Mouse (Mus musculus) hindbrain, embryonic 11.5 days (tissue): ENCODE data around the gene Mrpl37. TPM values are rescaled to one million over a fixed set of nuclear protein-coding genes. Genes with fewer than 3 reads are reported as not detected.

Experiments used
- ATAC-seq: fragments of 200-750 bp; cut with Nextera tagmentation; 2 replicates; pipeline ENCODE4 v1.8.0; 2017; ENCODE audit warnings: mild to moderate bottlenecking, moderate TSS enrichment, moderate library complexity; ENCODE audit not compliant: low FRiP score
- DNase-seq: peaks from one replicate; pipeline ENCODE4 v3.0.0-alpha.2; 2015; ENCODE audit warnings: low spot score
- H3K27ac ChIP-seq: fragments of 300-500 bp; sonication (generic); 2 replicates; pipeline ENCODE4 v1.5.1; 2014; ENCODE audit warnings: mild to moderate bottlenecking, low read depth, low read length
- H3K27me3 ChIP-seq: fragments of 300-500 bp; sonication (generic); 2 replicates; pipeline ENCODE4 v1.6.1; 2014; ENCODE audit warnings: mild to moderate bottlenecking, low read length, moderate library complexity, mixed read lengths; ENCODE audit not compliant: control insufficient read depth, insufficient read depth
- H3K36me3 ChIP-seq: fragments of 300-500 bp; sonication (generic); 2 replicates; pipeline ENCODE4 v1.6.1; 2014; ENCODE audit warnings: mild to moderate bottlenecking, low read length, moderate library complexity, mixed read lengths; ENCODE audit not compliant: control insufficient read depth, insufficient read depth
- H3K4me1 ChIP-seq: fragments of 300-500 bp; sonication (generic); replicated peaks from 2 replicates; pipeline ENCODE4 v1.6.1; 2014; ENCODE audit warnings: low read length, mixed read lengths; ENCODE audit not compliant: control insufficient read depth, insufficient read depth
- H3K4me2 ChIP-seq: fragments of 300-500 bp; sonication (generic); replicated peaks from 2 replicates; pipeline ENCODE4 v1.6.1; 2014; ENCODE audit warnings: mild to moderate bottlenecking, low read depth, low read length
- H3K4me3 ChIP-seq: fragments of 300-500 bp; sonication (generic); 2 replicates; pipeline ENCODE4 v1.5.1; 2014; ENCODE audit warnings: low read depth, low read length
- H3K9ac ChIP-seq: fragments of 300-500 bp; sonication (generic); 2 replicates; pipeline ENCODE4 v1.6.1; 2014; ENCODE audit warnings: low read depth, low read length
- H3K9me3 ChIP-seq: fragments of 300-500 bp; sonication (generic); 2 replicates; pipeline ENCODE4 v1.6.1; 2016; ENCODE audit warnings: low read length; ENCODE audit not compliant: control insufficient read depth
- WGBS: fragments of 180-500 bp; shearing (Covaris S2); extraction: QIAGEN DNeasy Blood & Tissue Kit; methylation state at CpG from one replicate; pipeline ENCODE4 v1.1.7; 2014; 5-methylcytosine and 5-hydroxymethylcytosine counted together
- polyA plus RNA-seq: library from polyadenylated mRNA; unstranded; fragments of >200 nt; fragmentation: Nextera tagmentation; extraction: Ambion mirVana; gene quantifications from 2 replicates; pipeline ENCODE4 v1.2.1, GENCODE M21; 2014

Mrpl37 gene
- polyA plus RNA-seq, 1 experiment from 2014 or later = 107 TPM

DNA sequence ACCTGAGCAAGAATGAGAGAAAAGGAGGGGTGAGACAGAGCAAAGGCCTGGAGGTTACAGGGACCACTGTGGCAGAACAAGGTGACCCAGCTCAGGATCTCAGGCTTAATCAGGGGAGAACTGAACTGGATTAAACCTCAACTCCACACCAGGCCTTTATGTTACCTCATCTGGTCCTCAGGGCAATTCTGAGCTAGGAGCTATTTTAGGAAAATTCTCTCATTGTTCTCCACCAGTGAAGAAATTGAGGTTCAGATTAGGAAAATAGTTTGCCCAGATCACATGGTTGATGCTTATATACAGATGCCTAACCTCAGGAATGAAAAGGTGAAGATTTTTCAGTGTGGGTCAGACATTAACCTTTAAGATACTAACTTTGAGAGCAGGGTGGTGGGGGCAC is 13.0 kb upstream of the Mrpl37 start:
- no peak overlapping the region for H3K27ac ChIP-seq
- H3K4me1 ChIP-seq = peaks cover 8% of the 10 kb centered on the region; the same call in 1 of the 2 replicates
- no peak overlapping the region for H3K4me2 ChIP-seq
- no peak overlapping the region for H3K4me3 ChIP-seq
- no peaks in the 10 kb centered on the region for H3K27me3 ChIP-seq
- DNase-seq (no peak), ATAC-seq (no peak)
- no peaks in the 10 kb centered on the region for H3K36me3 ChIP-seq
- H3K9me3 ChIP-seq = no peaks in the 10 kb centered on the region
- H3K9ac ChIP-seq = no peak overlapping the region

DNA sequence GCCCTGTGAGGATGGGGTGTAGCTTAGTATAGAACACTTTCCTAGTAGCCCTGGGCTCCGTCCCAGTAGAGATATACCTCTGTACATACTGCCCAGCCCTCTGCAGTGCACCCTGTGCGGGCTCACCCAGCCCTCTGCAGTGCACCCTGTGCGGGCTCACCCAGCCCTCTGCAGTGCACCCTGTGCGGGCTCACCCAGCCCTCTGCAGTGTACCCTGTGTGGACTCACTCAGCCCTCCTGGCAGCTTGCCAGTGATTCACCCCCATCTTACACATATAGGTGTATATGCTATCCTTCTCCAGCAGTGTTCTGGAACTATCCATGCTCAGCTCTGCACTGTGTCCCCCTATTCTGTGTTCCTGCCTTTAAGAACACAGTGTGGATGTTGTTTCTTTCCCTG is 12.2 kb upstream of the Mrpl37 start:
- Histone ChIP-seq H3K36me3 (no peaks in the 10 kb centered on the region), H3K9me3 (no peaks in the 10 kb centered on the region), H3K27ac (no peak overlapping the region), H3K27me3 (no peaks in the 10 kb centered on the region), H3K4me1 (peaks cover under 1% of the 10 kb centered on the region; the same call in 1 of the 2 replicates), H3K9ac (no peak overlapping the region), H3K4me3 (no peak overlapping the region), H3K4me2 (no peak overlapping the region)
- 84% methylated on average over 4 of the region's 4 CpGs for WGBS
- ATAC-seq (no peak), DNase-seq (no peak)

DNA sequence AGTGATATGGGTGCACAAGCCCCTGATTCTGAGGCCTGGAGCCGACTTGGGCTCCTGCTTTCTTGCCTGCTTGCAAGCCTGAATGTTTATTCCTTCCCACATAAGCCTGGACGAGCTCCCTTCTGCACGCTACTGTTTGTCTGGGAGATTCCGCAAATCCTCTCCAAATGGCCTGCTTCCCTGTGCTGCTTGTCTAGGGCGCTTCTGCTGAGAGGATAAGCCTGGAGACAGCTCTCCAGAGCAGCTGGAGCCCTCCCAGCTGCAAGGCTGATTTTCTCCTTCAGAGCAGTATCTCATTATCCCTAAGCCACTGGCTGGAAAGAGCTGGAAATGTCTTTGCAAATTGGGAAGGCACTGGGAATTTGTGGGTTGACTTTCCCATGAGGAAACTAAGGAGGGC is 8.8 kb upstream of the Mrpl37 start:
- Histone ChIP-seq H3K4me3 (no peak overlapping the region), H3K4me2 (no peak overlapping the region), H3K4me1 (no peaks in the 10 kb centered on the region), H3K27ac (no peak overlapping the region), H3K9ac (no peak overlapping the region), H3K36me3 (no peaks in the 10 kb centered on the region), H3K27me3 (no peaks in the 10 kb centered on the region), H3K9me3 (no peaks in the 10 kb centered on the region)
- 80% methylated on average over 5 of the region's 5 CpGs for WGBS
- no peak for ATAC-seq
- no peak for DNase-seq

DNA sequence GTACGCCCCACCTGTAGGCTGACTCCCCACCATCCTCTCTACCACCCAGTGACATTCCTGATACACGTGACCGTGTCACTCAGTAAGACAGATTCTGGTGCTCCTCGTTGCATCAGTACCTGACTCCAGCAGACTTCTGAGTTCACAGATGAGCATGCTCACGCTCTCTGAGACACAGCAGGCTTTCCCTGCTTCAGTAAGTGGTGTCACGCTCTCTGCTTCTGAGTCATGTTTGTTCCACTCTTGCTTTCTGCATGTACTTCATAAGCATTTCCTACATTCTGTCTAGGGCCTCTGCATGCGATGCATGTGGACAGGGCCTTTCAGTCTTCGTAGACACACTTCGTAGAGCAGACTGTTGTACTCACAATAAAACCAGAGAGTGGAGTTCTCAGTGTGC is 5.7 kb upstream of the Mrpl37 start:
- Histone ChIP-seq H3K36me3 (no peaks in the 10 kb centered on the region), H3K9me3 (no peaks in the 10 kb centered on the region), H3K27ac (no peak overlapping the region), H3K4me1 (peaks cover 3% of the 10 kb centered on the region), H3K4me2 (no peak overlapping the region), H3K27me3 (no peaks in the 10 kb centered on the region), H3K9ac (no peak overlapping the region), H3K4me3 (no peak overlapping the region)
- ATAC-seq (no peak), DNase-seq (no peak)
- 82% methylated on average over 9 of the region's 9 CpGs for WGBS

DNA sequence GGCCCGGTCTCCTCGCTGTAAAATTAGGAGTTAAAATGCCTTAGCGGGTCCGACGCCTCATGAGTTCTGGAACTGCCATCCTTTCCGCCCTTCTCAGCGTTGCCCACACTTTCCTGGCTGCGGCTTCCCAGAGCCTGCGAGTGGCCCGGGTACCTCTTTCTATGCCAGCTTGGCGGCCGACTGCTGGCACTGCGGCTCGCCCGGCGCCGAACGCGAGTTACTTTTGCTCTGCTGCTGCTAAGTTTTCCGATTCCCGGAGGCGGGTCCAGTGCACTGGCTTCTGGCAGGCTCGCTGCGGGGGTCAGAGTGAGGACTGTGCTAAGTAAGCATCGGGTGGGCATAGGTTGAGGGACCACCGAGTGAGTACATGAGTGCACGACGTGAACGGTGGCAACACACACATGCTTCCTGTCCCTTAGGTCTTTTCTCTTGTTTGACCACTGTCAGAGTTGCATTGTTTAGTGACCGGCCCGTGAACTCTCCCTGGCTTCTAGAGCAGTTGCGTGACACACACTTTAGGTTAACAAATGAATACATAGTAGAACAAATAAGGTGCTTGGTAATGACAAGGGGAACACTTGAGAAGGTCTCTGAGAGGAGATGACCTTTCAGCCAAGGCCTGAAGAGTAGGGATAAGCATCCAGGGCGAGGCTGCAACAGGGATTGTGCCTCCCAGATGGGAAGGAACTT is 628 bp upstream of the Mrpl37 start:
- DNase-seq (peak; percentile 38), ATAC-seq (peak; percentile 52)
- Histone ChIP-seq H3K27ac (no peak overlapping the region), H3K4me3 (peak overlapping the region; percentile 91), H3K9ac (peak overlapping the region; percentile 29; the same call in 1 of the 2 replicates), H3K9me3 (no peaks in the 10 kb centered on the region), H3K36me3 (peaks cover 5% of the 10 kb centered on the region; the same call in 1 of the 2 replicates), H3K4me2 (peak overlapping the region; percentile 93), H3K27me3 (no peaks in the 10 kb centered on the region), H3K4me1 (peaks cover 6% of the 10 kb centered on the region)
- 3% methylated on average over 33 of the region's 33 CpGs for WGBS

DNA sequence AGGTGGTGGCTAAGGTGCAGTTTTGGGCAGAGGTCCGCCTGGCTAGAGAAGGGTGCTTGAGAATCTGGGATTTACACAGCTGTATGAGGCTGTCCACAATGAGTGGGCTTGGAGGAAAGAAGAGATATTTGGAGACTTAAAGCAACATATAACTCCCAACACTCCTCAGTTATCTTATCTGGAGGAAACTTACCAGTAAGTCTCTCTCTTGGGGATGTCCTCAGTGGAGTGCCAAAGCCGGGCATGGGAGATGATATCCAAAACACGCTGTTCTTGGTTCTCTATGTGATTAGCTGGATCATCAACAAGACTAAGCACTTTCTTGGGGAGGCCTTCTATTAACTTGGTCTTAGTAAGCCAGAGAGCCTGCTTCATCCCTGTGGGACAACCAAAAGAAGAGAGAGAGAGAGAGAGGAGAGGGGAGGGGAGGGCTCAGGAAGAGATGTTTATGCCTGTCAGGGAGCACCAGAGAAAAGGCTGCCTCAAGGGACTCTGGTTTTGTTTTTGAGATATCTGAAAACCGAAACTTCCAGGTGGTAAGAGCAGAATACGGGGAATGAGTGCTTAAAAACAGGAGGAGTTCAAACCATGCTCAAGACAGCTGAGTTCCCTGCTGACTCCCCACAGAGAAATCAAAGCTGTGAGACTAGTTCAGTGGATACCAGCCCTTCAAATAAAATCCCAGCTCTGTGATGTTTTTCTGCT is 2.1 kb downstream of the Mrpl37 start:
- ATAC-seq (no peak), DNase-seq (no peak)
- Histone ChIP-seq H3K9me3 (no peaks in the 10 kb centered on the region), H3K9ac (no peak overlapping the region), H3K4me2 (no peak overlapping the region), H3K4me1 (peaks cover 6% of the 10 kb centered on the region), H3K27me3 (no peaks in the 10 kb centered on the region), H3K4me3 (no peak overlapping the region), H3K36me3 (peaks cover 7% of the 10 kb centered on the region; the same call in 1 of the 2 replicates), H3K27ac (no peak overlapping the region)
- WGBS = 90% methylated on average over 5 of the region's 5 CpGs

DNA sequence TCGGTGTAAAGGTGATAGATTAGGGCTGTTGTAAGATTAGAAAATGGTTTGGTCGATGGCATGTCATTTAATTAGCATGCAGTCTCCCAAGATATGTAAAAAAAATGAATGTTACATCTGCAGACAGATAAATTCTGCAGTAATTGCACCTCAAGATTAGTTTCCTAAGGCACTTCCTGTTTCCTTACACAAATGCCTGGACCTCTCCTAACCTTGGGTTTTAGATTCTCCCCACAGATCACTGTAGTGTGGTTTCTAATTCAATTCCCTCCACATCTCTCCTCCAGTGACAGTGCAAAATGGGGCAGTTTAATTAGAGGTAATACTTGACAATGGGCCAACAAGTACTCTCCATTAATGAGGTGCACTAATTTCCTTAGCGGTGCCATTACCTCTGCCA is 3.5 kb downstream of the Mrpl37 start:
- DNase-seq = no peak
- Histone ChIP-seq H3K9me3 (no peaks in the 10 kb centered on the region), H3K27me3 (no peaks in the 10 kb centered on the region), H3K4me3 (no peak overlapping the region), H3K4me2 (no peak overlapping the region), H3K9ac (no peak overlapping the region), H3K36me3 (peaks cover 8% of the 10 kb centered on the region; the same call in 1 of the 2 replicates), H3K4me1 (peaks cover 6% of the 10 kb centered on the region), H3K27ac (no peak overlapping the region)
- 91% methylated on average over 3 of the region's 3 CpGs for WGBS
- no peak for ATAC-seq

DNA sequence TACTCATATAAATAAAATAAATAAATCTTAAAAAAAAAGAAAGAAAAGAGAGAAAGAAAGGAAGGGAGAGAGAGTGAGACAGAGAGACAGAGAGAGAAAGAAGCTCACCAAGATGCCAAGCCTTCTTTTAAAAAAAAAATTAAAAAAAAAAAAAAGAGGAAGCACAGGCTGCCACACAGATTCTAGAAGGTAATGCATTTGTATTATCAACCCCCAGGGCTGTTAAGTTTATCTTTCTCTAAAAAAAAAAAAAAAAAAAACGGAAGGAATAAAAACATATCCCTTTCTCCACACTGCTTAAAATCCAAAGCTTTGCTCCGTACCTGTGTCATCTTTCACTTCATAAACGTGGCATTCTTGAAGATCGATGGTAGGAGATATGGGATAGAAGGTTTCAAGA is 5.1 kb downstream of the Mrpl37 start:
- WGBS = 95% methylated on average over 4 of the region's 4 CpGs
- no peak for ATAC-seq

DNA sequence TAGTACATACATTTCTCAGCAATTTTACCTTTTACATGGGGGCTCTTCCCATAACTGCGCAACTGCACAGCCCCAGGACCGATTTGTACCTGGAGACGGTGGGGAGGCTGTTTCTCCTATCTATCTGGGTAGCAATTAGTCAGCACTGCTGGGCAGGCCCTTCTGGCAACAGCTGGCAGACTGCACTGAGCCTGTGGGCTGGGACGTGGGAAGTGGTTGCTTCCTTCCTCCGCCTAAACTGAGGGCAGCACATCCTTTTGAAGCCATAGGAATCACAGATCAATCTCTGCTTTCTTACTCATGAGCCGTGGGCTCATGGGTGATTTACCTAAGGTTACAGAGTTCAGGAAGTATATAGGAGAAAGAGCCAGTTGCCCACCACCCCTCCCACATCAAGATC is 7.9 kb downstream of the Mrpl37 start:
- Histone ChIP-seq H3K4me2 (no peak overlapping the region), H3K9me3 (no peaks in the 10 kb centered on the region), H3K9ac (no peak overlapping the region), H3K27me3 (no peaks in the 10 kb centered on the region), H3K4me1 (no peaks in the 10 kb centered on the region), H3K4me3 (no peak overlapping the region), H3K27ac (no peak overlapping the region), H3K36me3 (peaks cover 6% of the 10 kb centered on the region; the same call in 1 of the 2 replicates)
- DNase-seq (no peak), ATAC-seq (no peak)
- 87% methylated on average over 6 of the region's 6 CpGs for WGBS

More for the DNA sequence above, 5.1 kb downstream of the Mrpl37 start:
- Histone ChIP-seq H3K9ac (no peak overlapping the region), H3K9me3 (no peaks in the 10 kb centered on the region), H3K27ac (no peak overlapping the region), H3K36me3 (peaks cover 8% of the 10 kb centered on the region; the same call in 1 of the 2 replicates), H3K27me3 (no peaks in the 10 kb centered on the region), H3K4me2 (no peak overlapping the region), H3K4me1 (peaks cover 3% of the 10 kb centered on the region; the same call in 1 of the 2 replicates), H3K4me3 (no peak overlapping the region)
- no peak for DNase-seq
